Mouse (Mus musculus): Measurements from ENCODE around the gene Hsd11b1. TPM values are rescaled to one million over a fixed set of nuclear protein-coding genes. Genes with fewer than 3 reads are reported as not detected.

The Hsd11b1 gene
- polyA plus RNA-seq, 1 experiment from 2014 or later, result 2.1 TPM

DNA sequence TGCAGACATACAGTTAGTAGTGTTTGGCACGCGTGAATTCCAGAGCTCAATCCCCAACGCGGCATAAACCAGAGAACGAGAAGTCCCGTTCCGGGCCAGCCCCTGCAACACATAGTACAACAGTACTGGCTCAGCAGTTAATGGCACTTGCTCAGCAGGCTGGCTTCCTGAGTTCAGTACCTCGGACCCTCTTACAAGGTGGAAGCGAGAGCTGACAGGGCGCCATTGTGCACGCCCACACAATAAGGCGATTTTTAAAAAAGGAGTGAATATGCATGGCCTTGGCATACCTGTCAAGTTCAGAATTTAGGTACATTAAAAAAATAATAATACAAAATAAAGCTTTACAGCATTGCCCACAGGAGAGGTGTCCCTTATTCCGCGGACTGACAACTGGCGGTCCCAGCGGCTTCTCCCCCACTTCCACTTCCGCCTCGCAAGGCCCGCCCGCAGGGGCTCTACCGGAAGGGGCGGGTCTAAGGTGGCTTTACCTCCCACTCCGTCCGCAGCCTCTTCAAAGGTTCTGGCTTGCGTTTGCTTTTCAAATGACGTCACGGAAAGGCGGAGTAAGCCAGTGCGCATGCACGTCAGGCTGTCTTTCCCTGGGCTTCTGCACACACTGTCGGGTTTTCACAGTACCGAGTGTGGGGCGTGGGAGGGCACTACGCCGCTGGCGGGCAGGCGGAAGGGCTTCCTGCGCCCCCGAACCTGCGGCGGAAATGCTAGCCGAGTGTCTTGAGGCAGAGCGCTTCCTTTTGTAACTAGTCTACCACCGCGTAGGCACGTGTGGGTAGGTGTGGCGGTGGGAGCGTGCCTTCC, 90.7 kb downstream of the Hsd11b1 start:
- Histone ChIP-seq H3K9ac (ENCODE audit: low read length) (peak overlapping the region; percentile 79), H3K9me3 (replicated peaks; ENCODE audit: control insufficient read depth, low read length) (no peaks in the 10 kb centered on the region), H3K4me1 (ENCODE audit: control insufficient read depth, insufficient read depth, low read length) (peaks cover 16% of the 10 kb centered on the region), H3K27me3 (ENCODE audit: control insufficient read depth, insufficient read depth, low read length) (no peaks in the 10 kb centered on the region), H3K4me2 (ENCODE audit: low read depth, low read length) (peak overlapping the region; percentile 76), H3K36me3 (ENCODE audit: control insufficient read depth, insufficient read depth, low read length) (no peaks in the 10 kb centered on the region), H3K27ac (ENCODE audit: low read length) (peak overlapping the region; percentile 89), H3K4me3 (replicated peaks; ENCODE audit: low read length) (peak overlapping the region; percentile 67)
- WGBS, result under 1% methylated on average over 48 of the region's 48 CpGs
- ATAC-seq (ENCODE audit: insufficient read depth, low FRiP score), result peak; percentile 98

Other genes with a start within 250 kb of the Hsd11b1 start
- gene Syt14, start 228.3 kb downstream of the Hsd11b1 start, polyA plus RNA-seq (2015; fragmentation: Nextera tagmentation; extraction: Ambion mirVana), result 1.3 and 1.5 TPM in 2 replicates
- gene Diexf, start 133.8 kb downstream of the Hsd11b1 start, polyA plus RNA-seq (2015; fragmentation: Nextera tagmentation; extraction: Ambion mirVana), result 6.6 and 6.8 TPM in 2 replicates
- gene Irf6, start 111.0 kb downstream of the Hsd11b1 start, polyA plus RNA-seq (2015; fragmentation: Nextera tagmentation; extraction: Ambion mirVana), result 74.0 and 91.4 TPM in 2 replicates
- 15.8 and 17.7 TPM in 2 replicates for gene A130010J15Rik, start 96.0 kb downstream of the Hsd11b1 start, polyA plus RNA-seq (2015; fragmentation: Nextera tagmentation; extraction: Ambion mirVana)
- gene Traf3ip3, start 62.4 kb downstream of the Hsd11b1 start, polyA plus RNA-seq (2015; fragmentation: Nextera tagmentation; extraction: Ambion mirVana), result 5.0 and 8.5 TPM in 2 replicates
- gene Lamb3, start 56.4 kb downstream of the Hsd11b1 start, polyA plus RNA-seq (2015; fragmentation: Nextera tagmentation; extraction: Ambion mirVana), result 17.6 and 24.6 TPM in 2 replicates
- 36.5 and 46.7 TPM in 2 replicates for gene G0s2, start 9.1 kb upstream of the Hsd11b1 start, polyA plus RNA-seq (2015; fragmentation: Nextera tagmentation; extraction: Ambion mirVana)
- gene Camk1g, start 106.2 kb upstream of the Hsd11b1 start, polyA plus RNA-seq (2015; fragmentation: Nextera tagmentation; extraction: Ambion mirVana), result 7.9 and 8.4 TPM in 2 replicates